Mouse (Mus musculus): Measurements from ENCODE around the gene Bcl7c.
A peak's percentile ranks its signal among the peaks of the same experiment; 100 is the strongest.

GRCm38 (mm10) chr7:127708207-127709078, at the start of gene Bcl7c:
- TF ChIP-seq MAFK (IDR thresholded peaks at IDR 0.05; ENCODE audit: insufficient read depth, low read depth, low read length) (no peak), HCFC1 (IDR thresholded peaks at IDR 0.05; ENCODE audit: borderline replicate concordance, insufficient read depth, low read length) (peak; percentile 23; the same call in 1 of the 2 replicates), CHD2 (IDR thresholded peaks at IDR 0.05; ENCODE audit: low read depth, low read length) (no peak), ZC3H11A (IDR thresholded peaks at IDR 0.05; ENCODE audit: borderline replicate concordance, low read depth, low read length) (no peak)
